Mouse (Mus musculus): Measurements from ENCODE around the gene Lst1. TPM values are rescaled to one million over a fixed set of nuclear protein-coding genes. Genes with fewer than 3 reads are reported as not detected.

Lst1 gene
- polyA plus RNA-seq, 1 experiment from 2014 or later, result 26.9 TPM

- no peaks in the 10 kb centered on the region for H3K9me3 ChIP-seq (ENCODE audit: control insufficient read depth, low read length)
- 43% methylated on average over 18 of the region's 19 CpGs for WGBS
- H3K27me3 ChIP-seq (replicated peaks; ENCODE audit: control insufficient read depth, insufficient read depth, low read length), result peaks cover 37% of the 10 kb centered on the region
- no peak overlapping the region for H3K27ac ChIP-seq (replicated peaks; ENCODE audit: low read depth, low read length)
- peak overlapping the region; percentile 46 for H3K4me3 ChIP-seq (ENCODE audit: low read depth, low read length)
- H3K4me2 ChIP-seq (ENCODE audit: low read depth, low read length), result peak overlapping the region; percentile 83
- H3K36me3 ChIP-seq (ENCODE audit: control insufficient read depth, insufficient read depth, low read length), result no peaks in the 10 kb centered on the region
- DNase-seq (ENCODE audit: low spot score) (no peak), ATAC-seq (ENCODE audit: low read depth) (0 out of 2 replicates have a peak, but pooled peaks have one; percentile 31)
- H3K9ac ChIP-seq (ENCODE audit: low read depth, low read length), result peak overlapping the region; percentile 60
- peaks cover 11% of the 10 kb centered on the region; the same call in 1 of the 2 replicates for H3K4me1 ChIP-seq (ENCODE audit: control insufficient read depth, insufficient read depth, low read length)
These were observed 6.8 kb upstream of the Lst1 start for GRCm38 (mm10) chr17:35194844-35195630.

DNA sequence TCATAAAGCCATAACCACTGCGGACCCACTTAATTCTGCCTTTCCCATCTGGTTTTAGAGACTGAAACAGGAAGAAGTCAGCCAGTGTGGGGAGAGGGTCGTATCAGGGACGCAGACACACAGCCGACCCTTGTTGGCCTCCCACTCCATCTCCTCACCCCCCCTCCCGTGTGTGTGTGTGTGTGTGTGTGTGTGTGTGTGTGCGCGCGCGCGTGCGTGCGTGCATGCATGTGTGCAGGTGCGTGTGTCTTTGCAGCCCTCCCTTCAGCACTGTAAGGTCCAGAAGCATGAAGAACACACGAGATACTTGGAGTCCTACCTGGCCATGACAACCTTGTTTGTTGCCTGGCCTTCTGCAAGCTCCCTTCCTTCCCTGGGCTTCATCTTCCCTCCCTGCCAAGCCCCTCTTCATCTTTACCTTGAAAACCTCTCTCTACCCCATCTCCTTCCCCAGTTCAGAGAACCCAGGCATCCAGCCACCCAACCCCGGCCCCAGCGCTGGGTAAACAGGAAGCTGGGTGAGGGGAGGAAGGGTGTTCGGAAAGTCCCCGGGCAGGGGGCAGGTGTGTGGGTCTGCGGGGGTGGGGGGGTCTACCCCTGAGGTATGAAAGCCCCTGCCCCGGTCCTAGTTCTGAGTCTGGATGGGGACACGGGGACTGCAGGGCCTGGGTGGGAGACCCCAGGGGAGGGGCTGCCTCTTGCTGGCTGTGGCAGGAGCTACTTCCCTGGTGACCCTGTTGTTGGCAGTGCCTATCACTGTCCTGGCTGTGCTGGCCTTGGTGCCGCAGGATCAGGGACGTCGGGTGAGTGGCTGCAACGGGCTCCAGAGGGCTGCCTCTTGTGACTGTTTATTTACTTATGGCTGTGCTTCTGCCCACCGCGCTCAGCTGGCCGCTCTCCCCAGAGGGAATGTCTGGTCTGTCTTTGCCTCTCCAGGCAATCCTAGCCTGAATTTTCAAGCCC is 5.9 kb upstream of the Lst1 start, which contains the start of gene Ltb:
Gene Ltb, plus strand, starts transcription at position 559 of the 963 bp plus-strand sequence.
- H3K4me3 ChIP-seq (ENCODE audit: low read depth, low read length), result peak within 1 kb of the TSS; percentile 46
- peak within 1 kb of the TSS; percentile 60 for H3K9ac ChIP-seq (ENCODE audit: low read depth, low read length)

GRCm38 (mm10) chr17:35192924-35193323 is 4.7 kb upstream of the Lst1 start:
- H3K4me3 ChIP-seq (ENCODE audit: low read depth, low read length), result no peak overlapping the region
- H3K4me1 ChIP-seq (ENCODE audit: control insufficient read depth, insufficient read depth, low read length), result peaks cover 11% of the 10 kb centered on the region; the same call in 1 of the 2 replicates
- H3K36me3 ChIP-seq (ENCODE audit: control insufficient read depth, insufficient read depth, low read length), result no peaks in the 10 kb centered on the region
- no peak for DNase-seq (ENCODE audit: low spot score)
- no peak overlapping the region for H3K27ac ChIP-seq (replicated peaks; ENCODE audit: low read depth, low read length)
- H3K4me2 ChIP-seq (ENCODE audit: low read depth, low read length), result no peak overlapping the region
- H3K27me3 ChIP-seq (replicated peaks; ENCODE audit: control insufficient read depth, insufficient read depth, low read length), result peaks cover 30% of the 10 kb centered on the region
- H3K9me3 ChIP-seq (ENCODE audit: control insufficient read depth, low read length), result no peaks in the 10 kb centered on the region
- no peak overlapping the region for H3K9ac ChIP-seq (ENCODE audit: low read depth, low read length)
- WGBS, result 77% methylated on average over 5 of the region's 5 CpGs
- no peak for ATAC-seq (ENCODE audit: low read depth)

More for the DNA sequence above, 5.9 kb upstream of the Lst1 start, which contains the start of gene Ltb:
- no peak for ATAC-seq (ENCODE audit: low read depth)
- 57% methylated on average over 28 of the region's 28 CpGs for WGBS
- Histone ChIP-seq H3K4me1 (ENCODE audit: control insufficient read depth, insufficient read depth, low read length) (peaks cover 11% of the 10 kb centered on the region; the same call in 1 of the 2 replicates), H3K4me2 (ENCODE audit: low read depth, low read length) (peak within 1 kb of the TSS; percentile 83), H3K27me3 (replicated peaks; ENCODE audit: control insufficient read depth, insufficient read depth, low read length) (peaks cover 35% of the 10 kb centered on the region), H3K27ac (replicated peaks; ENCODE audit: low read depth, low read length) (no peak within 1 kb of the TSS), H3K36me3 (ENCODE audit: control insufficient read depth, insufficient read depth, low read length) (no peaks in the 10 kb centered on the region), H3K9me3 (ENCODE audit: control insufficient read depth, low read length) (no peaks in the 10 kb centered on the region)
- no peak for DNase-seq (ENCODE audit: low spot score)

DNA sequence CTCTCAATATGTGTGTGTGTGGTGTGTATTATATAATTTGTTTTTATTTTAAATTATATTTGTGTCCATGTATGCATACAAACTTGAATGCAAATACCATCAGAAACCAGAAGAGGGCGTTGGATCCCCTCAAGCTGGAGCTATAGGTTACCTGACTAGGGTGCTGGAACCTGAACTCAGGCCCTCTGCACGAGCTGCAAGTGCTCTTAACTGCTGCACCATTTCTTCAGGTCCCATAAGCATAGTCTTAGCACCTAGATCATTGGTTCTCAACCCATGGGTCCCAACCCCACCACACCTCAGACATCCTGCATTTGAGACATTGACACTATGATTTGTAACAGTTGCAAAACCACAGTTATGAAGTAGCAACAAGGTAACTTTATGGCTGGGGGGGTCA is 3.5 kb upstream of the Lst1 start:
- Histone ChIP-seq H3K4me1 (ENCODE audit: control insufficient read depth, insufficient read depth, low read length) (peaks cover 11% of the 10 kb centered on the region; the same call in 1 of the 2 replicates), H3K27me3 (replicated peaks; ENCODE audit: control insufficient read depth, insufficient read depth, low read length) (peaks cover 26% of the 10 kb centered on the region), H3K36me3 (ENCODE audit: control insufficient read depth, insufficient read depth, low read length) (no peaks in the 10 kb centered on the region), H3K9me3 (ENCODE audit: control insufficient read depth, low read length) (no peaks in the 10 kb centered on the region), H3K4me2 (ENCODE audit: low read depth, low read length) (no peak overlapping the region), H3K4me3 (ENCODE audit: low read depth, low read length) (no peak overlapping the region), H3K27ac (replicated peaks; ENCODE audit: low read depth, low read length) (no peak overlapping the region), H3K9ac (ENCODE audit: low read depth, low read length) (no peak overlapping the region)
- ATAC-seq (ENCODE audit: low read depth), result no peak
- DNase-seq (ENCODE audit: low spot score), result no peak
- WGBS, result 63% methylated on average over 2 of the region's 2 CpGs

DNA sequence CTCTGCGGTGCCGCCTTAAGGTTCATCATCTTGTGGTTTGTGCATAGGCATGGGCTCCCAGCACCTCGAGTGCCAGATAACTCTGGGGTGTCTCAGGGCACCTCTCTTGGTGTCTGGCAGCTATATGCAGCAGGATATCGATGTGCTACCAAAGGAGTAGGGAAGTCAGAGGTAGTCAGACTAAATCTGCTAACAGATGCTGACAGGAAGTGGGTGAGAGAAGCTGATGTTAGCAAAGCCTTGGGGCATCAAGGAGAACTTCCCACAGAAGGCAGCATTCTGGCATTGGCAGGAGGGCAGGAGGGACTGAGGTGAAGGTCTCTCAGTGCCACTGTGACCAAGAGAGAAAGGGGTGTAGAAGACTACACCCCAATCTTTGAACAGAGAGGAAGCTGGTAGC is 1.9 kb upstream of the Lst1 start:
- Histone ChIP-seq H3K4me1 (ENCODE audit: control insufficient read depth, insufficient read depth, low read length) (peaks cover 9% of the 10 kb centered on the region; the same call in 1 of the 2 replicates), H3K36me3 (ENCODE audit: control insufficient read depth, insufficient read depth, low read length) (no peaks in the 10 kb centered on the region), H3K27me3 (replicated peaks; ENCODE audit: control insufficient read depth, insufficient read depth, low read length) (peaks cover 10% of the 10 kb centered on the region), H3K9me3 (ENCODE audit: control insufficient read depth, low read length) (no peaks in the 10 kb centered on the region), H3K4me3 (ENCODE audit: low read depth, low read length) (no peak overlapping the region), H3K27ac (replicated peaks; ENCODE audit: low read depth, low read length) (no peak overlapping the region), H3K9ac (ENCODE audit: low read depth, low read length) (no peak overlapping the region), H3K4me2 (ENCODE audit: low read depth, low read length) (no peak overlapping the region)
- no peak for DNase-seq (ENCODE audit: low spot score)
- ATAC-seq (ENCODE audit: low read depth), result no peak
- WGBS, result 63% methylated on average over 4 of the region's 4 CpGs

GRCm38 (mm10) chr17:35189186-35189585 is 947 bp upstream of the Lst1 start:
- H3K4me3 ChIP-seq (ENCODE audit: low read depth, low read length), result no peak overlapping the region
- H3K36me3 ChIP-seq (ENCODE audit: control insufficient read depth, insufficient read depth, low read length), result no peaks in the 10 kb centered on the region
- peaks cover 9% of the 10 kb centered on the region; the same call in 1 of the 2 replicates for H3K4me1 ChIP-seq (ENCODE audit: control insufficient read depth, insufficient read depth, low read length)
- DNase-seq (ENCODE audit: low spot score) (no peak), ATAC-seq (ENCODE audit: low read depth) (no peak)
- H3K9me3 ChIP-seq (ENCODE audit: control insufficient read depth, low read length), result no peaks in the 10 kb centered on the region
- no peak overlapping the region for H3K4me2 ChIP-seq (ENCODE audit: low read depth, low read length)
- H3K27ac ChIP-seq (replicated peaks; ENCODE audit: low read depth, low read length), result no peak overlapping the region
- no peak overlapping the region for H3K9ac ChIP-seq (ENCODE audit: low read depth, low read length)
- 65% methylated on average over 1 of the region's 1 CpGs for WGBS
- H3K27me3 ChIP-seq (replicated peaks; ENCODE audit: control insufficient read depth, insufficient read depth, low read length), result 0 out of 2 replicates have a peak, but pooled peaks cover under 1% of the 10 kb centered on the region

DNA sequence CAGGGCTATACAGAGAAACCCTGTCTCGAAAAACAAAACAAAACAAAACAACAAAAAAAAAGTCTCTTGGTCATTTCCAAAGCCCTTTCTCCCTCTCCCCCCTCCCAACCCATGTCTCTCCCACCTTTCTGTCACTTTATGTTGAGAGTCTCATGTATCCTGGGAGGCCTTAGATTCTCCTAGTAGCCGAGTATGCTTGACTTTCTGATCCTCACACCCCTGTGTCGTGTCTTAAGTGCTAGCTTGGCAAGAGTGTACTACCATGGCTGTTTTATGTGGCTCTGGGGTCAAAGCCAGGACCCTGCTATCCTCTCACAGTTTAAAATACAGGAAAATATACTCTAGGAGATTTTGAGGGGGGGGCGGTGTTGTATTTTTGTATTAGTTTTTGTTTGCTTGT is 894 bp downstream of the Lst1 start:
- Histone ChIP-seq H3K4me3 (ENCODE audit: low read depth, low read length) (no peak overlapping the region), H3K9me3 (ENCODE audit: control insufficient read depth, low read length) (no peaks in the 10 kb centered on the region), H3K27ac (replicated peaks; ENCODE audit: low read depth, low read length) (no peak overlapping the region), H3K27me3 (replicated peaks; ENCODE audit: control insufficient read depth, insufficient read depth, low read length) (no peaks in the 10 kb centered on the region), H3K9ac (ENCODE audit: low read depth, low read length) (no peak overlapping the region), H3K4me2 (ENCODE audit: low read depth, low read length) (no peak overlapping the region), H3K36me3 (ENCODE audit: control insufficient read depth, insufficient read depth, low read length) (no peaks in the 10 kb centered on the region), H3K4me1 (ENCODE audit: control insufficient read depth, insufficient read depth, low read length) (peaks cover 9% of the 10 kb centered on the region; the same call in 1 of the 2 replicates)
- DNase-seq (ENCODE audit: low spot score) (no peak), ATAC-seq (ENCODE audit: low read depth) (no peak)
- 63% methylated on average over 4 of the region's 4 CpGs for WGBS

DNA sequence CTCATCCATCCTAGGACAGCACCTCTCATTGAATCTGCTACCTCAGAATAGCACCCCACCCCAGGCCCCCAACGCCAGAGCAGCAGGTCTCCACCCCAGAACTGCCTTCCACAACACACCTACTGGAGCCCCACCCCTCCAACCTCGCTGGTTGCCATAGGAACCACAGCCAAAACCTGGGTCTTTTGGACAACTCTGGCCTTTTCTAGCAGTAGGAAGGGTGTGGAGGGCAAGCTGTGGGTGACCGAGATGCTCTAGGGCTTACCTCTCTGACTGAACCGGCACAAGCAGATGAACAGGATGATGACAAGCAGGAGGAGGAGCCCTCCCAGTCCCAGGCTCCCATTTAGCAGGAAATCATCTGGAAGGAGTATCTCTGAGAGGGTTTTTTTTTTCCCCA is 1.6 kb downstream of the Lst1 start:
- Histone ChIP-seq H3K4me2 (ENCODE audit: low read depth, low read length) (peak overlapping the region; percentile 52), H3K9me3 (ENCODE audit: control insufficient read depth, low read length) (no peaks in the 10 kb centered on the region), H3K36me3 (ENCODE audit: control insufficient read depth, insufficient read depth, low read length) (no peaks in the 10 kb centered on the region), H3K27ac (replicated peaks; ENCODE audit: low read depth, low read length) (peak overlapping the region; percentile 22), H3K27me3 (replicated peaks; ENCODE audit: control insufficient read depth, insufficient read depth, low read length) (no peaks in the 10 kb centered on the region), H3K9ac (ENCODE audit: low read depth, low read length) (peak overlapping the region; percentile 11; the same call in 1 of the 2 replicates), H3K4me1 (ENCODE audit: control insufficient read depth, insufficient read depth, low read length) (peaks cover 9% of the 10 kb centered on the region; the same call in 1 of the 2 replicates), H3K4me3 (ENCODE audit: low read depth, low read length) (peak overlapping the region; percentile 35)
- ATAC-seq (ENCODE audit: low read depth), result peak; percentile 54; the same call in 1 of the 2 replicates
- DNase-seq (ENCODE audit: low spot score), result peak; percentile 55
- WGBS, result 0% methylated on average over 4 of the region's 4 CpGs
